Mouse (Mus musculus) CH12.LX (cell line): Measurements from ENCODE around the gene D1Ertd622e. TPM values are rescaled to one million over a fixed set of nuclear protein-coding genes. Genes with fewer than 3 reads are reported as not detected.

Experiments
- DNase-seq: peaks from one replicate; pipeline ENCODE4 v3.0.0-alpha.2; 2013; ENCODE audit errors: extremely low read depth
- H3K27ac ChIP-seq: 2 replicates; pipeline ENCODE4 v1.5.1; 2012; ENCODE audit warnings: low read depth, mild to moderate bottlenecking, control low read depth, moderate library complexity; ENCODE audit not compliant: insufficient read depth
- H3K27me3 ChIP-seq: replicated peaks from 2 replicates; pipeline ENCODE3; 2012; ENCODE audit warnings: inconsistent platforms
- H3K36me3 ChIP-seq, 2 experiments: replicated peaks in 1 of 2; 2 replicates each; pipeline versions ENCODE3 to v1.6.1; 2012; ENCODE audit warnings: inconsistent platforms in 1 of 2, low read length in 1 of 2, mild to moderate bottlenecking in 1 of 2, mixed read lengths in 1 of 2, moderate library complexity in 1 of 2; ENCODE audit not compliant: control insufficient read depth in 1 of 2, insufficient read depth in 1 of 2
- H3K4me1 ChIP-seq, 2 experiments: 2 replicates each; pipeline ENCODE4 v1.6.1; 2012; ENCODE audit warnings: inconsistent platforms in 1 of 2, moderate library complexity in 1 of 2; ENCODE audit not compliant: insufficient read depth in 2 of 2, control insufficient read depth in 1 of 2
- H3K4me2 ChIP-seq: 2 replicates; pipeline ENCODE4 v1.6.1; 2012; ENCODE audit warnings: low read depth, mild to moderate bottlenecking, control low read depth; ENCODE audit not compliant: poor library complexity, insufficient read depth, severe bottlenecking
- H3K4me3 ChIP-seq, 3 experiments: fragments of 150-350 bp in 1 of 3; sonication (generic) in 1 of 3; replicated peaks in 1 of 3; 2 replicates each; pipeline versions ENCODE3 to v1.5.1; 2011 to 2012; ENCODE audit warnings: low read depth in 2 of 3, low read length in 2 of 3, mild to moderate bottlenecking in 2 of 3, moderate library complexity in 2 of 3, control low read depth in 1 of 3, improper control_type of control experiment in 1 of 3, inconsistent platforms in 1 of 3, mixed read lengths in 1 of 3; ENCODE audit not compliant: poor library complexity in 1 of 3
- H3K79me2 ChIP-seq: replicated peaks from 2 replicates; pipeline ENCODE4 v1.6.1; 2012; ENCODE audit warnings: mild to moderate bottlenecking, moderate library complexity; ENCODE audit not compliant: control insufficient read depth, poor library complexity, insufficient read depth, severe bottlenecking; ENCODE audit errors: extremely low read depth
- H3K9ac ChIP-seq: 2 replicates; pipeline ENCODE4 v1.6.1; 2012; ENCODE audit warnings: low read depth, mild to moderate bottlenecking, control low read depth, moderate library complexity; ENCODE audit not compliant: insufficient read depth
- H3K9me3 ChIP-seq: replicated peaks from 2 replicates; pipeline ENCODE3; 2012; ENCODE audit warnings: low read length, inconsistent platforms, mixed read lengths
- CHD2 ChIP-seq: IDR thresholded peaks from 2 replicates; pipeline ENCODE4 v1.6.1; 2011; ENCODE audit warnings: low read length, improper control_type of control experiment
- EP300 ChIP-seq: IDR thresholded peaks from 2 replicates; pipeline ENCODE4 v1.6.1; 2011; ENCODE audit warnings: low read length, improper control_type of control experiment
- GABPA ChIP-seq: IDR thresholded peaks from 2 replicates; pipeline ENCODE4 v1.6.1; 2012; ENCODE audit warnings: low read depth, low read length, improper control_type of control experiment, inconsistent platforms; ENCODE audit not compliant: insufficient replicate concordance
- HCFC1 ChIP-seq: IDR thresholded peaks from 2 replicates; pipeline ENCODE4 v1.6.1; 2012; ENCODE audit warnings: low read depth, mild to moderate bottlenecking, inconsistent platforms, low read length, improper control_type of control experiment
- IRF4 ChIP-seq: IDR thresholded peaks from 2 replicates; pipeline ENCODE4 v1.6.1; 2014; ENCODE audit warnings: low read depth, mild to moderate bottlenecking, inconsistent platforms, low read length, improper control_type of control experiment
- MAFK ChIP-seq: IDR thresholded peaks from 2 replicates; pipeline ENCODE4 v1.6.1; 2011; ENCODE audit warnings: low read length, improper control_type of control experiment; ENCODE audit not compliant: insufficient replicate concordance
- MAX ChIP-seq: IDR thresholded peaks from 2 replicates; pipeline ENCODE4 v1.6.1; 2011; ENCODE audit warnings: low read length, improper control_type of control experiment
- MEF2A ChIP-seq: IDR thresholded peaks from 2 replicates; pipeline ENCODE4 v1.6.1; 2014; ENCODE audit warnings: low read depth, mild to moderate bottlenecking, inconsistent platforms, low read length, improper control_type of control experiment, borderline replicate concordance
- MYC ChIP-seq: IDR thresholded peaks from 2 replicates; pipeline ENCODE4 v1.6.1; 2011; ENCODE audit warnings: low read depth, mild to moderate bottlenecking, improper control_type of control experiment, low read length
- NELFE ChIP-seq: IDR thresholded peaks from 2 replicates; pipeline ENCODE4 v1.6.1; 2011; ENCODE audit warnings: low read depth, low read length, improper control_type of control experiment
- NRF1 ChIP-seq: IDR thresholded peaks from 2 replicates; pipeline ENCODE4 v1.6.1; 2014; ENCODE audit warnings: low read depth, mild to moderate bottlenecking, inconsistent platforms, low read length, improper control_type of control experiment, moderate library complexity
- PAX5 ChIP-seq: IDR thresholded peaks from 2 replicates; pipeline ENCODE4 v1.6.1; 2012; ENCODE audit warnings: low read length, inconsistent platforms, mixed read lengths
- POLR2AphosphoS2 ChIP-seq: IDR thresholded peaks from 2 replicates; pipeline ENCODE4 v1.6.1; 2011; ENCODE audit warnings: low read depth, low read length, improper control_type of control experiment
- RCOR1 ChIP-seq: conservative IDR thresholded peaks from 2 replicates; pipeline ENCODE4 v1.6.1; 2012; ENCODE audit warnings: low read depth, mild to moderate bottlenecking, inconsistent platforms, low read length, improper control_type of control experiment
- SIN3A ChIP-seq: IDR thresholded peaks from 2 replicates; pipeline ENCODE4 v1.6.1; 2012; ENCODE audit warnings: low read length, improper control_type of control experiment, inconsistent platforms
- SMC3 ChIP-seq: IDR thresholded peaks from 2 replicates; pipeline ENCODE4 v1.6.1; 2011; ENCODE audit warnings: low read depth, low read length, improper control_type of control experiment
- UBTF ChIP-seq: IDR thresholded peaks from 2 replicates; pipeline ENCODE4 v1.6.1; 2012; ENCODE audit warnings: low read depth, mild to moderate bottlenecking, inconsistent platforms, low read length, improper control_type of control experiment, moderate library complexity
- USF1 ChIP-seq: IDR thresholded peaks from 2 replicates; pipeline ENCODE4 v1.6.1; 2014; ENCODE audit warnings: low read depth, mild to moderate bottlenecking, inconsistent platforms, low read length, improper control_type of control experiment
- ZKSCAN1 ChIP-seq: IDR thresholded peaks from 2 replicates; pipeline ENCODE4 v1.6.1; 2012; ENCODE audit warnings: low read depth, inconsistent platforms, low read length, improper control_type of control experiment, borderline replicate concordance
- ZMIZ1 ChIP-seq: IDR thresholded peaks from 2 replicates; pipeline ENCODE4 v1.6.1; 2012; ENCODE audit warnings: low read depth, mild to moderate bottlenecking, inconsistent platforms, low read length, improper control_type of control experiment
- ZNF384 ChIP-seq: IDR thresholded peaks from 2 replicates; pipeline ENCODE4 v1.6.1; 2012; ENCODE audit warnings: low read depth, low read length, improper control_type of control experiment, inconsistent platforms
- dilution Hi-C: fragments of 300-500 bp; cut with MboI; formaldehyde crosslinking; loops from 2 replicates; pipeline ENCODE4 v1.14.3; 2020; ENCODE audit warnings: low sequenced_read_pairs; ENCODE audit not compliant: extremely low pct_unique_long_range_greater_than_20kb, extremely low pct_ligation_motif_present
- in situ Hi-C: fragments of 300-500 bp; cut with MboI; formaldehyde crosslinking; loops from 3 replicates; pipeline ENCODE4 v1.14.3; 2019; ENCODE audit warnings: low sequenced_read_pairs, low pct_ligation_motif_present, low pct_unique_long_range_greater_than_20kb, mixed read lengths
- polyA plus RNA-seq: library from polyadenylated mRNA; unstranded; fragments of >175 nt; gene quantifications from 2 replicates; pipeline ENCODE4 v1.2.1, GENCODE M21; 2012; ENCODE audit warnings: low read depth; ENCODE audit not compliant: insufficient read length
- total RNA-seq, 2 experiments: library from RNA; depleted of rRNA; stranded (reverse); fragments of 300-350 nt in 1 of 2; fragments of >200 nt in 1 of 2; gene quantifications; 2 replicates each; pipeline ENCODE4 v1.2.3; 2012 to 2014

Gene D1Ertd622e
- total and polyA plus RNA-seq, 3 experiments: 9.0 to 27.3 (median 22.1) TPM

GRCm38 (mm10) chr1:97599101-97599500 lies 62.8 kb downstream of the D1Ertd622e start:
- Histone ChIP-seq H3K4me1 (no peaks in the 10 kb centered on the region), H3K36me3 (no peaks in the 10 kb centered on the region), H3K9me3 (no peaks in the 10 kb centered on the region), H3K9ac (no peak overlapping the region), H3K27me3 (no peaks in the 10 kb centered on the region), H3K4me2 (no peak overlapping the region), H3K27ac (no peak overlapping the region), H3K4me3 (no peak overlapping the region), H3K79me2 (no peaks in the 10 kb centered on the region)
- TF ChIP-seq ZNF384 (no peak), CHD2 (no peak), MEF2A (no peak), POLR2AphosphoS2 (no peak), SIN3A (no peak), EP300 (no peak), MYC (no peak), MAFK (no peak), RCOR1 (no peak), USF1 (no peak)
- dilution Hi-C loops (no loop called here), in situ Hi-C loops (no loop called here)
- DNase-seq: no peak

- no peak for DNase-seq
- no peak overlapping the region for H3K4me3 ChIP-seq
- in situ Hi-C loops: no loop called here
- dilution Hi-C loops: no loop called here
- no peaks in the 10 kb centered on the region for H3K79me2 ChIP-seq
- no peak overlapping the region for H3K27ac ChIP-seq
- H3K36me3 ChIP-seq: no peaks in the 10 kb centered on the region
- no peak overlapping the region for H3K4me2 ChIP-seq
- peaks cover 0 to 14% of the 10 kb centered on the region in 2 experiments; a peak in 2 of 4 replicates for H3K4me1 ChIP-seq
- H3K27me3 ChIP-seq: no peaks in the 10 kb centered on the region
- TF ChIP-seq MEF2A (no peak), UBTF (no peak), MAFK (no peak), PAX5 (no peak), GABPA (no peak), NRF1 (no peak), NELFE (no peak), ZMIZ1 (no peak), IRF4 (no peak), ZNF384 (no peak), MAX (no peak), SMC3 (no peak), SIN3A (no peak), HCFC1 (no peak), ZKSCAN1 (no peak), CHD2 (no peak)
- no peaks in the 10 kb centered on the region for H3K9me3 ChIP-seq
- no peak overlapping the region for H3K9ac ChIP-seq
These were observed 73.3 kb downstream of the D1Ertd622e start for GRCm38 (mm10) chr1:97588561-97588960.
